Mouse (Mus musculus): ENCODE measurements around the gene Nfe2.

Gene Nfe2

DNA sequence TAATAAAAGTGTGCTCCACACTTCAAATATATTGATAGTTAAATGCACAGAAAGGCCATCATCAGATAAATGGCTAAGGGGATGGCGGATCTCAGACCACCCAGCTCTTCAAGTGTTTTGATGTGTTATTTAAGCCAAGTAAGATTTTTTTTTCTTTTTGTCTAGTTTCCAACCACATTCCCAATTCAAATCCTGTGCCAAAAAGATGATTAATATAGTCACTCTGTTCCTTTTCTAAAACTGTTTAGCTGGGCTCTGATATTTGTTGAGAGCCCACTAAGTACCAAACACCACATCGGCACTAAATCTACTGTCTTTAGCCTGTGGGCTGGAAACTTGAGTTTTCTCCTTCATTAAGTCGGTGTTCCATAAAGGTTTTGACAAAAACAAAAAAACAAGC, 31.2 kb downstream of the Nfe2 start:
- ATAC-seq (ENCODE audit: insufficient number of reproducible peaks, low FRiP score, low TSS enrichment): no peak

DNA sequence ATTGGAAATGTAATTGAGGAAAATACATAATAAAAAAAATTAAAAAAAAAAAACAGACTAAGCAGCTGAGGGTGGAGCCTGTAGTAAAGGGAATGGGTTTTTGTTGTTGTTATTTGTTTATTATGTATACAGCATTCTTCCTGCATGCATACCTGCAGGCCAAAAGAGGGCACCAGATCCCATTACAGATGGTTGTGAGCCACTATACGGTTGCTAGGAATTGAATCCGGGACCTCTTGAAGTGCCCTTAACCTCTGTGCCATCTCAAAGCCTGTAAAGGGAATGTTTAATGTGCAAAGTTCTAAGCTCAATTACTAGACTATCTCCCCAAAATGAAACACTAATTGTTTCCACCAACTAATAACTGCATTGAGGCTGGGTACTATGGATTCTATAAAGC, 34.0 kb downstream of the Nfe2 start:
- ATAC-seq (ENCODE audit: insufficient number of reproducible peaks, low FRiP score, low TSS enrichment): no peak

DNA sequence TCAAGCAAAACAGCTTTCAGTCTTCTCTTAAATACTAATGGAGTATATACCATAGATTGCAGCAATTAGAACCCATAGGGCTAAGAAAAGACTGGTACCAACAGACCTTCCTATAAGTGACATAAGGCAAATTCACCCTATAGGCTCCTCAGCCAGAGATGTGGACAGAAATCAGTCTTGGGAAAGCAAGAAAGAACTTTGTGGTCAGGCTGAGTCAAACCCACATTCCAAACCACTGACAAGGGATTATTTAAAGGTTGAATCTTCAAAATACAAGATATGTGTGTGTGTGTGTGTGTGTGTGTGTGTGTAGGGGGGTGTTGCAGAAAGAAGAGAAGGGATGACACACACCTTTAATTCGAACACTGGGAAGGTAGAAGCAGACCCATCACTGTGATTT, 36.8 kb downstream of the Nfe2 start:
- no peak for ATAC-seq (ENCODE audit: insufficient number of reproducible peaks, low FRiP score, low TSS enrichment)

DNA sequence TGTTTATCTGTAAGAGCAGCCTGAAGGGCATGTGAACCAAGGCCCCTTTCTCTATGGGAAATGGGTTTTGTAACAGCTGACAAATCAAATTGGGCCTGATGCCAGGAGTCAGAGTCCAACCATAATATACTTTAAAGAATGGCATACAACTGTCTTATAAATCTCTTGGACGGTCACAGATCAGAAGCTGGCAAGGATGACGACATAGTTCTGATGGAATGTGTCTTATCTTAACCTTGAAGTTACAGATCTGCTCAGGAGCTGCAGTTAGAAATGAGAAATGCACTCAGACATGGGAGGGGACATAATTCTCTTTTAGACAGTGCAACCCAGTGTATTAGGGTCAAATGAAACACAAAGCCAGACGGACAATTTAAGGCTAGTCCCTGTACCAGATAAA, 37.4 kb downstream of the Nfe2 start:
- ATAC-seq (ENCODE audit: insufficient number of reproducible peaks, low FRiP score, low TSS enrichment): no peak

DNA sequence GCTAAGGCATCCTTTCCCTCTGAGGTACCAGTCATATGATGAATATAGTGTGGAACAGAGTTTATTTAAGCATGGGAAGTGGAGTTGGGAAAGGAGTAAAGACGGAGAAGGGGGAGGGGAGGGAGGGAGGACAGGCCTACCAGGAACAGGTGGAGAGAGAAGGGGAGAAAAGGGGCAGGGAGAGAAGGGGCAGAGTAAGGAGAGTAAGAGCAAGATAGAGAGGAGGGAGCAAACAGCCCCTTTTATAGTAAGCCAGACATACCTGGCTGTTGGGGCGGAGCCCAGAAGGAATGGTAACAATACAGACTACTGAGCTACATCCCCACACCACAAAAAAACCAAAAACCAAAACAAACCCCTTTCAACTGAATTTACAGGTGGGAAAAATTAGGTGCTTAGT, 42.2 kb downstream of the Nfe2 start:
- no peak for ATAC-seq (ENCODE audit: insufficient number of reproducible peaks, low FRiP score, low TSS enrichment)

DNA sequence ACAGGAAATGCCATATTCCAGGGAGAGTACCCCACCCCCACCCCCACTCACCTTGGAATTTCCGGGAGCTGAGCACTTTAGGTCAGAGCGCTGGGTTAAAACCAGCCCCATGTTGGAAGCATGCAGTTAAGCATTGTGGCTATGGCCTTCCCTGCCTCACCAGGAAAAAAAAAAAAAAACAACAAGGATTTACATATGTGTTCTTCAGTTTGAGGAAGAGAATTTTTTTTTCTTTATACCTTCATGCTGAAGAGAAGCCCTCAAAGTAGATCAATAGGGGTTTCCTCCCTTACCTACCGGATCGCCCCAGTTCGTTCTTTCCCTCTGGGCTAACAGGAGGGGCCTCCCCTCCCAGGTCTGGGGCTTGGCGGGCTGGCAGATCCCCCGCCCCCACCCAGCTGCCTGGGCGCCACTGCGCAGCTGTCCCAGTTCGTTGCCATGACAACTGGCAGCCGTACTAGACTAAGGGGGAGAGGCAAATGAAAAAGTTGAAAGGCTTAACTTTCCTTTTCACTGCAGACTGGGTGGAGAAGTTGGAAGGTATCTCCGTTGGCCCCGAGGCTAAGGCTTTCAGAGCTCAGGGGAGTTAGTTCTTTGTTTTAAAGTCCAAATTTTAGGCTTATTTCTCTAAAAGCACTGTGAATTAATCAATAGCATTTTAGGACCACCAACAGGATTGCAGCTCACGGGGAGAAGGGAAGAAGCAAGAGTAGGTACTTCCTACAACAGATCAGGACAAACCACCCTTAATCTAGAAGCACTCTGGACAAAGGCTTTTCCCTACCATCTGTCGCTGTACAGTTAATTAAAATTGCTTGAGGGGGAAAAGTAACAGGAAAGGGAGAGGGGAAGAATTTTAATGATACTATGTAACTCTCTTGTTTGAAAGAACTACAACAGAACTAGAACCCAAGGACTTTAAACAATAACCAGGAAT, 43.0 kb downstream of the Nfe2 start:
- peak; percentile 26; the same call in 1 of the 2 replicates for ATAC-seq (ENCODE audit: insufficient number of reproducible peaks, low FRiP score, low TSS enrichment)

DNA sequence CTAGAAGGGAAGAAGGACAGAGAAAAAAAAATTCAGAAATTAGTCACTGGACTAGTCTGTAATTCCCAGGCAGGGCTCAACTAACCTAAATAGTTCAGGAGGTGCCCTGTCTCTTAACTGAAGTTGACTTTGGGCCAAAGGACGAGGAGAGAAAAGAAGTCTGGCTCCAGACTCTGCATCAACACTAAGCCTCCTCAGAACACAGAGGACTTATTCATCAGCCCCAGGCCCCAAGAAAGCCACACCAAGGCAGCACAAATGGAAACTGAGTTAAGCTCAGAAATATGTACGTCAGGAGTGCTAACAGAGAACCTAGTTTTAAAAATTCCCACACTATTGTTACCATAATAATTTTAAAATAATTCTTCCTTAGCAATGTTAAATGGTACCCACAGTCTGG, 44.1 kb downstream of the Nfe2 start:
- ATAC-seq (ENCODE audit: insufficient number of reproducible peaks, low FRiP score, low TSS enrichment): no peak

DNA sequence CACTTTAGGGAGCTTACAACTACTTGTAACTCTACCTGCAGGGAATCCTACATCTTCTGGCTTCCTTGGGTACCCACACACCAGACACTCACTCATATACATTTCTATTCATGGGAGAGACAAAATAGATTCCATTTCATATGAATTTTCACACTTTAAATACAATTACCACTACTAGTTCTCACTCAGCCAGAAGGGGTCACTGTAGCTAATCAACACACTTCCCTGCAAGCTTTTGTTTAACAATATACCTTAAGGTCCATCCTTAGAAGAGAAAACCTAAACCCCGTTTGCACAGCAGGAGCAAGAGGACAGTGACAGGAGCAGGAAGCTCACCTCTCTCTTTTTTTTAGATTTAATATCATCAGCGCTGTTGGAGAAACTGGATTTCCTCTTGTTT, 53.0 kb downstream of the Nfe2 start:
- ATAC-seq (ENCODE audit: insufficient number of reproducible peaks, low FRiP score, low TSS enrichment): no peak

DNA sequence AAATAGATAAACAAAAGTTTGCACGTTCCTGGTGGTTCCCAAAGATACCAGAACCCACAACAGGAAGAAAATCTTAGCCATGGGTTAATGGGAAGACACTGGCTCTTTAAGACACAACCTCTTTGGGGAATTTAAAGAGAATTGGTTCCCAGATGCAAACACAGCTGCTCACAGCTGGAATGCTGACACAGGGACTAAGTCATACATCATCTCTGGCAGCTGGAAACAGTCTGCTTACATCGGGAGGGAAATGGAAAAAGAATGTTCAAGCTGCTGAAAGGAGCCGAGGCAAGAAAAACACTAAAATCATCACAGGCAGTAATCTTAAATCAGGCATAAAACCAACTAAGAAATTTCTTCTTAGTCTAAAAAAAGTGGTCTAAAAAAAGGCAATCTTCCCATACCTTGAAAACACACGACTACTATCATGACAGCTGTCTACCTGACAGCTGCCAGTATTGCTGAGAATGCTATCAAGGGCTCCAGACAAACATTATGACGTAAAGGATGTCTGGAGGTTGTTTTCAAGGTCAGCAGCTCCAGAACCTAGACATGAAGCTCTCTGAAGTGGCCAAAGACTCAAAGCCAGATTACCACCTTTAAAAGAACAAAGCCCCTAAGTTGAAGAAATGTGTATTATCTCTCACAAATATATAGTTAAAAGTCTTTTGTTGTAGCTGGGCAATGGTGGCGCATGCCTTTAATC, 56.0 kb downstream of the Nfe2 start:
- no peak for ATAC-seq (ENCODE audit: insufficient number of reproducible peaks, low FRiP score, low TSS enrichment)

All from cerebellum, adult (tissue).